Mouse (Mus musculus) embryonic facial prominence, embryonic 15.5 days (tissue): Measurements from ENCODE around the gene Hba-x. TPM values are rescaled to one million over a fixed set of nuclear protein-coding genes. Genes with fewer than 3 reads are reported as not detected.

Source experiments
- ATAC-seq: fragments of 200-750 bp; cut with Nextera tagmentation; 2 replicates; pipeline ENCODE4 v1.8.0; 2017; ENCODE audit warnings: low read depth, moderate TSS enrichment; ENCODE audit not compliant: insufficient number of reproducible peaks, low FRiP score, low TSS enrichment
- H3K27ac ChIP-seq: fragments of 300-500 bp; sonication (generic); replicated peaks from 2 replicates; pipeline ENCODE4 v1.5.1; 2015; ENCODE audit warnings: mild to moderate bottlenecking, inconsistent platforms
- H3K27me3 ChIP-seq: fragments of 300-500 bp; sonication (generic); 2 replicates; pipeline ENCODE4 v1.6.1; 2015; ENCODE audit warnings: inconsistent platforms
- H3K36me3 ChIP-seq: fragments of 300-500 bp; sonication (generic); 2 replicates; pipeline ENCODE4 v1.6.1; 2015; ENCODE audit warnings: mild to moderate bottlenecking, inconsistent platforms
- H3K4me1 ChIP-seq: fragments of 300-500 bp; sonication (generic); 2 replicates; pipeline ENCODE4 v1.6.1; 2015; ENCODE audit warnings: inconsistent platforms
- H3K4me2 ChIP-seq: fragments of 300-500 bp; sonication (generic); replicated peaks from 2 replicates; pipeline ENCODE4 v1.6.1; 2015; ENCODE audit warnings: mild to moderate bottlenecking, inconsistent platforms
- H3K4me3 ChIP-seq: fragments of 300-500 bp; sonication (generic); replicated peaks from 2 replicates; pipeline ENCODE4 v1.5.1; 2015; ENCODE audit warnings: mild to moderate bottlenecking, inconsistent platforms
- H3K9ac ChIP-seq: fragments of 300-500 bp; sonication (generic); 2 replicates; pipeline ENCODE4 v1.6.1; 2015; ENCODE audit warnings: inconsistent platforms
- H3K9me3 ChIP-seq: fragments of 300-500 bp; sonication (generic); replicated peaks from 2 replicates; pipeline ENCODE4 v1.6.1; 2016; ENCODE audit warnings: inconsistent platforms
- WGBS: fragments of 180-500 bp; shearing (Covaris S2); methylation state at CpG from one replicate; pipeline ENCODE4 v1.1.7; 2015; 5-methylcytosine and 5-hydroxymethylcytosine counted together
- polyA plus RNA-seq: library from polyadenylated mRNA; unstranded; fragments of >200 nt; fragmentation: Nextera tagmentation; extraction: Ambion mirVana; gene quantifications from 2 replicates; pipeline ENCODE4 v1.2.1, GENCODE M21; 2015

Hba-x gene
- polyA plus RNA-seq, 1 experiment from 2014 or later: 98.8 TPM

DNA sequence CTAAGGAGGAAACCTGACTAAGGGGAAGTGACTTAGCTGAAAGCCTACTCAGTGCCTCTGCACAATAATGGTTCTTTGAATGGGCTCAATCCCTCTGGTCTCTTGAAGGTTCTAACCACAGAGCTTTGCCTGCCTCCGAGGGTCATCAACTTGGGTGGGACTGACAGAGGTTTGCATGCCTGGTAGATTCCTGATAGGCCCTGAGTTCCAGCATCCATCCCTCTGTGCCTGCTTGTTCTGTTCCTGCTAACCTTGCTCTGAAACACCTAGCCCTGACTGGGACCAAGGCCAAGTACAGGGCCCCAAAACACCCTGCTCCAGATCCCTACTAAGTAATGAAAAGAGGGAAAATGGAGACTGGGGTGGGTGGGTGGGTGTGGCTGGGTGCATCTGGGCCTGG, 27.3 kb downstream of the Hba-x start:
- Histone ChIP-seq H3K36me3 (no peaks in the 10 kb centered on the region), H3K9ac (no peak overlapping the region), H3K4me1 (no peaks in the 10 kb centered on the region; the same call in 1 of the 2 replicates), H3K9me3 (no peaks in the 10 kb centered on the region), H3K27me3 (peaks cover 14% of the 10 kb centered on the region), H3K4me3 (no peak overlapping the region), H3K4me2 (no peak overlapping the region), H3K27ac (no peak overlapping the region)
- no peak for ATAC-seq
- WGBS: 68% methylated on average over 1 of the region's 1 CpGs

DNA sequence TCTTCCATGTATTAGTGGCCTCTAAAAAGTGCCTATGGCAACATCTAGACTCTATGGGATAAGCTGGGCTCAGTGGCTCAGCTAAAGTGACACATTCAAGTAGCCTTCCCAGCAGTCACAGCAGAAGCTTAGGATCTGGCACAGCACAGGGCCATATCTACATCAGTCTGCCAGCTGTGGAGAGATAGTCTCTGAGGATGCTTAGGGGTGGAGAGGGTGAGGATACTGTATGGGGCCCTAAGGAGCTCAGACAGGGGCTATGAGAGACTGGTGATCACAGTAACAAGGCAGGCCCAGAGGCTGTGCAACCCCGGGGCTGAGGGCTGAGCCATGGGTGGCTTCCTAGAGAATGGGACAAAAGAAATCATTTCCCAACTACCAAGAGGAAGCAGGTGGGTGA, 30.8 kb downstream of the Hba-x start:
- Histone ChIP-seq H3K27ac (no peak overlapping the region), H3K27me3 (no peaks in the 10 kb centered on the region), H3K4me1 (no peaks in the 10 kb centered on the region; the same call in 1 of the 2 replicates), H3K4me2 (no peak overlapping the region), H3K36me3 (no peaks in the 10 kb centered on the region), H3K9me3 (no peaks in the 10 kb centered on the region), H3K9ac (no peak overlapping the region), H3K4me3 (no peak overlapping the region)
- ATAC-seq: no peak
- WGBS: 80% methylated on average over 1 of the region's 1 CpGs

DNA sequence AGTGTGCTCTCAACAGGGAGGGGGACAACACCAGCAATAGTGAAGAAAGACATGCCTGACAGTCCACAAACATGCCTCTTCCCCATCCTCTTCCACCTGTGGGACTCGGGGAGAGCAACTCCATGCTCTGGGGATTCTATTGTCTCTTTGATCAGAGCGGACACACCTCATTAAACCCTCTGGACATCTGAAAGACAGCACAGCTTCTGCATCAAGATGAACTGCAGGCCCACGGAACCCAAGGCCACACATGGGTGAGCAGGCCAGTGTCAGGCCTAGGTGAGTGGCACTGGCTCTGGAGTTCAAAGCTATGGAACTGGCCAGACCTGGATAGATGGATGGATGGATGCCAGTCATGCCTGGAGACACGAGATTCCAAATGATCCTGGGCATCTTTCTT, 33.2 kb downstream of the Hba-x start:
- 55% methylated on average over 4 of the region's 4 CpGs for WGBS
- no peak overlapping the region for H3K4me2 ChIP-seq
- no peaks in the 10 kb centered on the region for H3K9me3 ChIP-seq
- H3K4me1 ChIP-seq: no peaks in the 10 kb centered on the region; the same call in 1 of the 2 replicates
- H3K27ac ChIP-seq: no peak overlapping the region
- no peaks in the 10 kb centered on the region for H3K36me3 ChIP-seq
- H3K4me3 ChIP-seq: no peak overlapping the region
- no peak overlapping the region for H3K9ac ChIP-seq
- no peak for ATAC-seq
- H3K27me3 ChIP-seq: no peaks in the 10 kb centered on the region

DNA sequence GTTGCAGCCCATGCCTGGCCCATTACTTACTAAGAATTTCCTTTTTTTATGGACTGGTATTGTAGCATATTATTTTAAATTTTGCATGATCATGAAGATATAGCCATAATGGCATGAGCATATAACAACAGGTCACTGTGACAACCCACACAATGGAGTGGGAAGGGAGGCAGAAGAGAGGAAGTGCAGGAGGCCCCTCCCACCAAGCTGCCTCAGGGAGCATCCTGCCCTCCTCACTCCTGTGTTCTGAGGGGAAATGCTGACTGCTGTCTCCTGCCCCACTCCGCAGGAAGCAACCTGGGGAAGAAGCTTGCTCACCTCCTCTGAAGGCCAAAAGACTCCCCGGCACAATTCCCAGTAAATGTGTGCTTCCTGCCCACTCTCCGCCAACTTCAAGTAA, 33.7 kb downstream of the Hba-x start:
- Histone ChIP-seq H3K9me3 (no peaks in the 10 kb centered on the region), H3K4me3 (no peak overlapping the region), H3K4me2 (no peak overlapping the region), H3K36me3 (no peaks in the 10 kb centered on the region), H3K4me1 (no peaks in the 10 kb centered on the region; the same call in 1 of the 2 replicates), H3K27me3 (no peaks in the 10 kb centered on the region), H3K9ac (no peak overlapping the region), H3K27ac (no peak overlapping the region)
- 66% methylated on average over 3 of the region's 3 CpGs for WGBS
- no peak for ATAC-seq

DNA sequence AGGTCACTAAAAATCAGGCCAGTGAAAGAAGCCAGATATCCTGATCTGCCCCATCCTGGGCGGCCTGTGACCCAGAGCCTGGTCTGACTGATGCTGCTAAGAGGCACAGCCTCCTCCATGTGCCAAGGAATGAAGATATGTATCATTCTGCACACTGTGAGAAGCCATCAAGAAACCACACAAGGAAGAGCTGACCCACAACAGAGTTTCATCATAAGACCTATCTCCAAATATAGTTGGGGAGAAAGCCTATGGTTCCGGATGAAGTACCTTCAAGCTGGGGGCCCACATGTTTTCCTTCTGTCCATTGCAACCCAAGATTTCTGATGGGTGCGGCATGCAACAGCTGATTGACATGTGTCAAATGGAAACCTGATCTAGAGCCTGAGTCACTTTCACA, 39.8 kb downstream of the Hba-x start:
- Histone ChIP-seq H3K9me3 (no peaks in the 10 kb centered on the region), H3K4me1 (no peaks in the 10 kb centered on the region), H3K4me2 (no peak overlapping the region), H3K4me3 (no peak overlapping the region), H3K27ac (no peak overlapping the region), H3K36me3 (no peaks in the 10 kb centered on the region), H3K27me3 (no peaks in the 10 kb centered on the region), H3K9ac (no peak overlapping the region)
- no peak for ATAC-seq
- WGBS: 70% methylated on average over 3 of the region's 3 CpGs

DNA sequence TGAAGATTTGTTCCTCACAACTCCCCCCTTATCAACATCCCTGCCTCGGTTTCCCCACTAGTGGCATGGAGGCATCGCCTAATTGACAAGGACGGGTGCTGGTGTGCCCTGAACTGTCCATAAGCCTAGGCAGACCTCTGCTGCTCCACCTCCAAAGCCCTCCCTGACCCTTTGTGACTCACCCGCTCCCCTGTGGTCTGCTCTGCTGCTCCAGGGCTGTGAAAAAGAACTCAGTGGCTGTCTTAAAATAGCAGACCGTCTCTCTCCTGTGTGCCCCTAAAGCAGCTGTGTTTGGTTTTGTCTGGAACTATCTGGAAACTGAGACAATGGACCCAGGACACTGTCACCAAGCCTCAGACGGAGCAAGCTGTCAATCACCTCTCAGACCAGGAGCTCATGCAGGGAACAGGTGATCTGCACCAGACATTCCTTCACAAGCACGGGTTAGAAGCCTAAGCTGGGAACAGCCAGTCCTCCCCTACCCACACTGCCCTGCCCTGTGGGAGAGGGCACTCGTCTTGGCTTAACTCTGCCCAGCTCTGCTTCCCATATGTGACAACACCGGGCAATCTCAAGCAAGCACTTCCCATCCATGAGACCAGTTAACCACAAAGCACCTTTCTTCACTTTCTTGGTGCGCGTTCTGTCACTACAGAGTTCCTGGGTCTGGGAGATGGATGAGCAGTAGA, 44.5 kb downstream of the Hba-x start:
- Histone ChIP-seq H3K9me3 (no peaks in the 10 kb centered on the region), H3K27ac (no peak overlapping the region), H3K27me3 (no peaks in the 10 kb centered on the region), H3K4me1 (no peaks in the 10 kb centered on the region), H3K9ac (no peak overlapping the region), H3K36me3 (no peaks in the 10 kb centered on the region), H3K4me2 (no peak overlapping the region), H3K4me3 (no peak overlapping the region)
- 60% methylated on average over 11 of the region's 11 CpGs for WGBS
- ATAC-seq: 0 out of 2 replicates have a peak, but pooled peaks have one; percentile 18

DNA sequence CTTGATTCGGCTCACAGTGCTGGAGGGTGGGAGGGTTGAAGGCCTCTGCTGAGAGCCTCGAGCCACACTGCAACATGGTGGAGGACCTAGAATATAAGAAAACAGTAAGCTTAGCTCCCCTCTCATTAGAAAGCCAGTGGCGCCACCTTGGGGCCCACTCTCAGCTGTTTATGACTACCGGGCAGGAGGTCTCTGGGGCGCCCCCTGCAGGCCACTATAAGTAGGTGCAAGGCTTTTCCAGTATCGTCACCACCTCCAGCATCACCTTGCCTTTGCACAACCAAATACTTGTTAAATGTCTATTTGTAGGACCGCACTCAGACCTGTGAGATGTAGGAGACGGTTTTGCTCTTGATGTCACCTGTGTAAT, 45.0 kb downstream of the Hba-x start:
- ATAC-seq: no peak
- no peak overlapping the region for H3K4me3 ChIP-seq
- H3K27me3 ChIP-seq: no peaks in the 10 kb centered on the region
- no peak overlapping the region for H3K27ac ChIP-seq
- H3K9ac ChIP-seq: no peak overlapping the region
- H3K4me1 ChIP-seq: no peaks in the 10 kb centered on the region
- no peaks in the 10 kb centered on the region for H3K9me3 ChIP-seq
- no peaks in the 10 kb centered on the region for H3K36me3 ChIP-seq
- H3K4me2 ChIP-seq: no peak overlapping the region
- WGBS: 32% methylated on average over 8 of the region's 8 CpGs

DNA sequence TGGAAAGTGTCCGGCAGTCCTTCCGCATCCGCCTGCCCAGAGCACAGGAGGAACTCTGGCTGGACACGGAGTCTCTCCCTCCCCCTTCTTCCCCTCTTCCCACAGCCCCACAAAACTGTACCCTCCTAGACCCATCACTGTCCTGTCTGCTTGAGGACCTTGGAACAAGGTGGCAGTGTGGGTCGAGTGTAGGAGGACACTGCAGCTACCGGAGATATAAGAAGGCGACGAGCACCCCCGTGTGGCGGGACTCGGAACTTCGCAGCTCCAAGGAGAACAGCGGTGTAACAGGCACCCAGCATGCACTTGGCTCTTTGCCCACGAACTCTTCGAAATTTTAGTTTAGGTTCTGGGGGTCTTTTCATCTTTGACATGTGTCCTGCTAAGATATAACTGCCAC, 48.4 kb downstream of the Hba-x start:
- no peak overlapping the region for H3K9ac ChIP-seq

More for the DNA sequence above, 48.4 kb downstream of the Hba-x start:
- no peaks in the 10 kb centered on the region for H3K36me3 ChIP-seq
- no peaks in the 10 kb centered on the region for H3K27me3 ChIP-seq
- no peak overlapping the region for H3K27ac ChIP-seq
- no peaks in the 10 kb centered on the region for H3K4me1 ChIP-seq
- H3K4me3 ChIP-seq: peak overlapping the region; percentile 26
- WGBS: 13% methylated on average over 15 of the region's 15 CpGs
- H3K4me2 ChIP-seq: peak overlapping the region; percentile 49
- ATAC-seq: peak; percentile 74
- no peaks in the 10 kb centered on the region for H3K9me3 ChIP-seq

Other genes with a start within 250 kb of the Hba-x start
- gene Il9r, start 76.1 kb upstream of the Hba-x start, polyA plus RNA-seq: 0.08 and 0.13 TPM in 2 replicates
- gene Snrnp25, start 71.0 kb upstream of the Hba-x start, polyA plus RNA-seq: 47.8 and 48.3 TPM in 2 replicates
- 78.2 and 88.7 TPM in 2 replicates for gene Rhbdf1, start 54.1 kb upstream of the Hba-x start, polyA plus RNA-seq
- 36.1 and 38.9 TPM in 2 replicates for gene Mpg, start 49.9 kb upstream of the Hba-x start, polyA plus RNA-seq
- gene Nprl3, start 8.7 kb upstream of the Hba-x start, polyA plus RNA-seq: 41.2 and 44.0 TPM in 2 replicates
- 4,298 and 5,653 TPM in 2 replicates for gene Hba-a1, start 7.1 kb downstream of the Hba-x start, polyA plus RNA-seq
- gene Hbq1b, start 10.6 kb downstream of the Hba-x start, polyA plus RNA-seq: 0.77 and 1.3 TPM in 2 replicates
- gene Hba-a2, start 20.1 kb downstream of the Hba-x start, polyA plus RNA-seq: 11,613 and 14,789 TPM in 2 replicates
- gene Hbq1a, start 23.7 kb downstream of the Hba-x start, polyA plus RNA-seq: 0.67 and 0.84 TPM in 2 replicates
- 32.3 and 33.9 TPM in 2 replicates for gene Sh3pxd2b, start 71.4 kb downstream of the Hba-x start, polyA plus RNA-seq
- gene Ubtd2, start 179.0 kb downstream of the Hba-x start, polyA plus RNA-seq: 74.5 and 75.1 TPM in 2 replicates